8 mouse cellular contexts compared by ENCODE assay signal in the genomic region with DNA sequence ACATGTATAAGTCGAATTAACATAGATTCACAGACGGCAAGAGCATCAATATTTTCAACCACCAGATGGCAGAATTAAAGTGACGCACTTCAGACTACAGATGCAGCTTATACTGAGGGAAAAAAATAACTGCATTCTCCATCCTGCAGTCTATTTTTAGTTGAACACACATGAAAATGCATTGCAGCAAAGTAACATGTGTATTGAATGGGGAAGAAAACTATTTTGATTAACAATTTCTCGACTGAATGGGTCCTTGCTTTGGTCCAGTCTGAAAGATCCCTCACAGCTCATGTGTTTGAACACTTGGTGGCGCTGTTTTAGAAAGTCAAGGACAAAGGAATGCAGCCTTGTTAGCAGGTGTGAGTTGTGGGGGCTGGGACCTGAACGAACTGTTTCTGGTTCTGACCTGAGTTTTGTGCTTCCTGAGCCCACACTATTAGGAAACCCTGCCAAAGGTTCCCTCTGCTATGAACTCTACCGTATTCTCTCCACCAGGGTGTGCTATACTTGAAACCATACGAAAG.
DNase-seq lines count a peak whose midpoint lies in the region; ATAC-seq and TF ChIP-seq lines count a peak whose summit lies in the region.

No protein-coding gene starts in this region.

- ATAC-seq in heart, embryonic 14.5 days (ENCODE audit: insufficient number of reproducible peaks, insufficient read depth, low FRiP score, low read depth) = no peak
- ATAC-seq in liver, postnatal 0 days = peak; percentile 41
- ATAC-seq in monocyte, adult 5-6 weeks (replicated peaks; ENCODE audit: insufficient number of reproducible peaks, low FRiP score, low TSS enrichment, poor library complexity, severe bottlenecking) = no peak

- no peak overlapping the region for H3K9ac ChIP-seq in heart, embryonic 14.5 days (ENCODE audit: low read length)
- no peak overlapping the region for H3K9ac ChIP-seq in liver, postnatal 0 days (replicated peaks)

- TF ChIP-seq EP300 in liver, postnatal 0 days (IDR thresholded peaks at IDR 0.05; ENCODE audit: low read depth) = no peak

- H3K27ac ChIP-seq in heart, embryonic 14.5 days (replicated peaks in 1 of 2; ENCODE audit: control insufficient read depth in 1 of 2, insufficient read depth in 1 of 2, low read depth in 2 of 2, low read length in 2 of 2) = no peak overlapping the region
- no peak overlapping the region for H3K27ac ChIP-seq in liver, postnatal 0 days (ENCODE audit: low read depth)

- no peaks in the 10 kb centered on the region for H3K36me3 ChIP-seq in heart, embryonic 14.5 days (ENCODE audit: control insufficient read depth, insufficient read depth, low read length)
- H3K36me3 ChIP-seq in liver, postnatal 0 days (replicated peaks; ENCODE audit: insufficient read depth, low read length) = no peaks in the 10 kb centered on the region

- H3K4me3 ChIP-seq in heart, embryonic 14.5 days (ENCODE audit: control insufficient read depth in 1 of 2, insufficient read depth in 1 of 2, low read depth in 1 of 2, low read length in 2 of 2) = peak overlapping the region in 1 of 2 experiments; percentile 9; a peak in 1 of 4 replicates
- H3K4me3 ChIP-seq in liver, postnatal 0 days (ENCODE audit: low read depth, low read length) = no peak overlapping the region

- no peaks in the 10 kb centered on the region for H3K27me3 ChIP-seq in heart, embryonic 14.5 days (ENCODE audit: control insufficient read depth, insufficient read depth, low read length)
- no peaks in the 10 kb centered on the region for H3K27me3 ChIP-seq in liver, postnatal 0 days (ENCODE audit: insufficient read depth, low read length)

- WGBS in heart, embryonic 14.5 days = 23% methylated on average over 8 of the region's 8 CpGs
- 31% methylated on average over 8 of the region's 8 CpGs for WGBS in liver, postnatal 0 days (ENCODE audit: insufficient replicate concordance)

- DNase-seq in urinary bladder, postnatal 25 days (ENCODE audit: low spot score) = peak; percentile 32
- DNase-seq in urinary bladder, adult 2 months (ENCODE audit: low spot score) = no peak
- DNase-seq in embryo, embryonic 10 days (ENCODE audit: low spot score) = peak; percentile 66
- peak; percentile 72 for DNase-seq in kidney, postnatal 10 days
- DNase-seq in liver, postnatal 0 days = no peak
- DNase-seq in ovary, postnatal 14 days (ENCODE audit: low spot score) = peak; percentile 48

- H3K4me1 ChIP-seq in heart, embryonic 14.5 days (ENCODE audit: control insufficient read depth in 2 of 2, insufficient read depth in 2 of 2, low read length in 2 of 2) = no peaks in the 10 kb centered on the region; a peak in 1 of 4 replicates
- no peaks in the 10 kb centered on the region for H3K4me1 ChIP-seq in liver, postnatal 0 days (ENCODE audit: insufficient read depth)

- peak overlapping the region; percentile 45 for H3K4me2 ChIP-seq in heart, embryonic 14.5 days (ENCODE audit: low read length)
- no peak overlapping the region for H3K4me2 ChIP-seq in liver, postnatal 0 days (ENCODE audit: low read depth, low read length)

- peak; percentile 56 for TF ChIP-seq CTCF in liver, postnatal 0 days (IDR thresholded peaks at IDR 0.05; ENCODE audit: low read depth)

- H3K9me3 ChIP-seq in heart, embryonic 14.5 days (ENCODE audit: control insufficient read depth, low read length) = no peaks in the 10 kb centered on the region
- no peaks in the 10 kb centered on the region for H3K9me3 ChIP-seq in liver, postnatal 0 days (ENCODE audit: low read length)

Comparison
In these comparisons a context has a peak if more than half of its experiments do, and no peak if none do; other contexts are left out.
1. DNase-seq: peak in urinary bladder, postnatal 25 days (single experiment), embryo, embryonic 10 days (single experiment), kidney, postnatal 10 days (single experiment) and ovary, postnatal 14 days (single experiment); none in urinary bladder, adult 2 months (single experiment) and liver, postnatal 0 days (single experiment).